Comparison of ENCODE assay signal across 9 mouse cellular contexts in genomic region chr5:112344092-112344960, GRCm38 (mm10). TPM values are rescaled to one million over a fixed set of nuclear protein-coding genes. Genes with fewer than 3 reads are reported as not detected.
DNase-seq lines count a peak whose midpoint lies in the region; ATAC-seq and TF ChIP-seq lines count a peak whose summit lies in the region.
"Had no signal": no experiment of that assay in that cellular context is flagged by ENCODE, and none has a peak within 500 bp of the region (broad histone marks: within the 10 kb centered on the region; RNA-seq: fewer than 3 reads in every experiment).

No protein-coding gene starts in this region.

- no peaks in the 10 kb centered on the region for H3K9me3 ChIP-seq in forebrain, embryonic 13.5 days (replicated peaks)
- H3K9me3 ChIP-seq in forebrain, embryonic 15.5 days, result no peaks in the 10 kb centered on the region
- H3K9me3 ChIP-seq in liver, embryonic 14.5 days (ENCODE audit: control insufficient read depth, low read length), result no peaks in the 10 kb centered on the region

- TF ChIP-seq CTCF in liver, embryonic 14.5 days (IDR thresholded peaks at IDR 0.05; ENCODE audit: low read depth), result no peak

- no peaks in the 10 kb centered on the region for H3K27me3 ChIP-seq in forebrain, embryonic 13.5 days
- H3K27me3 ChIP-seq in forebrain, embryonic 15.5 days, result no peaks in the 10 kb centered on the region
- no peaks in the 10 kb centered on the region for H3K27me3 ChIP-seq in liver, embryonic 14.5 days (ENCODE audit: control insufficient read depth, insufficient read depth, low read length)

- 0 out of 2 replicates have a peak overlapping the region, but pooled peaks have one; percentile 85 for H3K4me3 ChIP-seq in forebrain, embryonic 13.5 days
- H3K4me3 ChIP-seq in forebrain, embryonic 15.5 days, result no peak overlapping the region
- no peak overlapping the region for H3K4me3 ChIP-seq in liver, embryonic 14.5 days (ENCODE audit: insufficient read depth in 1 of 2, low read depth in 2 of 2, low read length in 2 of 2)

- no peak for ATAC-seq in forebrain, embryonic 13.5 days
- ATAC-seq in forebrain, embryonic 15.5 days (replicated peaks), result no peak
- no peak for ATAC-seq in liver, embryonic 14.5 days (ENCODE audit: insufficient read depth)

- no peak overlapping the region for H3K27ac ChIP-seq in forebrain, embryonic 13.5 days
- no peak overlapping the region for H3K27ac ChIP-seq in forebrain, embryonic 15.5 days (replicated peaks)
- H3K27ac ChIP-seq in liver, embryonic 14.5 days, result peak overlapping the region; percentile 12; the same call in 1 of the 2 replicates

- peak overlapping the region; percentile 84; the same call in 1 of the 2 replicates for H3K4me2 ChIP-seq in forebrain, embryonic 13.5 days
- H3K4me2 ChIP-seq in forebrain, embryonic 15.5 days (replicated peaks), result no peak overlapping the region
- peak overlapping the region; percentile 87 for H3K4me2 ChIP-seq in liver, embryonic 14.5 days (ENCODE audit: low read depth)

- H3K9ac ChIP-seq in forebrain, embryonic 13.5 days, result no peak overlapping the region
- H3K9ac ChIP-seq in forebrain, embryonic 15.5 days (replicated peaks), result no peak overlapping the region; the same call in 1 of the 2 replicates
- no peak overlapping the region for H3K9ac ChIP-seq in liver, embryonic 14.5 days (replicated peaks)

- peak; percentile 80 for DNase-seq in A20 (ENCODE audit: low read depth, low spot score)
- peak; percentile 62 for DNase-seq in kidney, adult 9 months
- no peak for DNase-seq in liver, embryonic 14.5 days (ENCODE audit: low read depth in 3 of 3, low spot score in 3 of 3)
- DNase-seq in cerebellum, adult 11 months, result no peak
- no peak for DNase-seq in adrenal gland, adult 8-10 months
- no peak for DNase-seq in urinary bladder, adult 18-20 months (ENCODE audit: low spot score in 2 of 2)

- TF ChIP-seq EP300 in liver, embryonic 14.5 days (IDR thresholded peaks at IDR 0.05; ENCODE audit: low read depth), result no peak

- peaks cover 43% of the 10 kb centered on the region for H3K4me1 ChIP-seq in forebrain, embryonic 13.5 days
- H3K4me1 ChIP-seq in forebrain, embryonic 15.5 days, result peaks cover 33% of the 10 kb centered on the region
- H3K4me1 ChIP-seq in liver, embryonic 14.5 days (replicated peaks; ENCODE audit: control insufficient read depth in 2 of 2, insufficient read depth in 2 of 2, low read length in 1 of 2), result peaks cover 5 to 28% of the 10 kb centered on the region in 2 experiments

- H3K36me3 ChIP-seq in forebrain, embryonic 13.5 days (ENCODE audit: poor library complexity, severe bottlenecking), result peaks cover 41% of the 10 kb centered on the region
- H3K36me3 ChIP-seq in forebrain, embryonic 15.5 days, result peaks cover 22% of the 10 kb centered on the region
- no peaks in the 10 kb centered on the region for H3K36me3 ChIP-seq in liver, embryonic 14.5 days (replicated peaks; ENCODE audit: control insufficient read depth, insufficient read depth, low read depth)

- WGBS in forebrain, embryonic 13.5 days, result 76% methylated on average over 6 of the region's 6 CpGs
- 74% methylated on average over 6 of the region's 6 CpGs for WGBS in forebrain, embryonic 15.5 days
- WGBS in liver, embryonic 14.5 days (ENCODE audit: insufficient replicate concordance), result 71% methylated on average over 6 of the region's 6 CpGs

RNA-seq across cellular contexts. Expression of gene Hps4, which starts 1.4 kb away (rescaled TPM):
- polyA plus RNA-seq in forebrain, embryonic 13.5 days (2015; fragmentation: Nextera tagmentation; extraction: Ambion mirVana), result 28.9 and 33.0 TPM in 2 replicates
- 33.4 and 33.8 TPM in 2 replicates for polyA plus RNA-seq in forebrain, embryonic 15.5 days (2015; fragmentation: Nextera tagmentation; extraction: Ambion mirVana)
- 10.1 and 10.6 TPM in 2 replicates for polyA plus RNA-seq in liver, embryonic 14.5 days (2012; rRNA removed)
- polyA plus RNA-seq in liver, embryonic 14.5 days (2014; fragmentation: Nextera tagmentation; extraction: Ambion mirVana), result 7.5 and 9.0 TPM in 2 replicates
- 10 to 100 TPM; 27.7 to 43.6 (median 31.3) TPM for total RNA-seq in adrenal gland, adult 8-10 months (2022)

RNA-seq across cellular contexts. Expression of gene Srrd, which starts 1.5 kb away (rescaled TPM):
- 47.3 and 57.6 TPM in 2 replicates for polyA plus RNA-seq in forebrain, embryonic 13.5 days (2015; fragmentation: Nextera tagmentation; extraction: Ambion mirVana)
- 54.0 and 57.5 TPM in 2 replicates for polyA plus RNA-seq in forebrain, embryonic 15.5 days (2015; fragmentation: Nextera tagmentation; extraction: Ambion mirVana)
- 15.7 and 16.0 TPM in 2 replicates for polyA plus RNA-seq in liver, embryonic 14.5 days (2012; rRNA removed)
- polyA plus RNA-seq in liver, embryonic 14.5 days (2014; fragmentation: Nextera tagmentation; extraction: Ambion mirVana), result 13.3 and 15.3 TPM in 2 replicates
- 10 to 100 TPM; 26.0 to 51.5 (median 29.9) TPM for total RNA-seq in adrenal gland, adult 8-10 months (2022)

RNA-seq across cellular contexts. Expression of gene Gm6583, which starts 11.5 kb away (rescaled TPM):
- 0.18 and 0.23 TPM in 2 replicates for polyA plus RNA-seq in forebrain, embryonic 13.5 days (2015; fragmentation: Nextera tagmentation; extraction: Ambion mirVana)
- 0.08 and 0.27 TPM in 2 replicates for polyA plus RNA-seq in forebrain, embryonic 15.5 days (2015; fragmentation: Nextera tagmentation; extraction: Ambion mirVana)
- 0.03 and 0.09 TPM in 2 replicates for polyA plus RNA-seq in liver, embryonic 14.5 days (2012; rRNA removed)
- polyA plus RNA-seq in liver, embryonic 14.5 days (2014; fragmentation: Nextera tagmentation; extraction: Ambion mirVana), result 0.08 TPM in 1 of 2 replicates, not detected in the other
- total RNA-seq in adrenal gland, adult 8-10 months (2022), result under 1 TPM in 2 of 4 experiments, not detected in 2; 0.17 TPM
- polyA plus RNA-seq: large intestine, adult 2 months had no signal

RNA-seq across cellular contexts. Expression of gene Tfip11, which starts 18.2 kb away (rescaled TPM):
- 29.9 and 35.7 TPM in 2 replicates for polyA plus RNA-seq in forebrain, embryonic 13.5 days (2015; fragmentation: Nextera tagmentation; extraction: Ambion mirVana)
- 33.9 and 34.4 TPM in 2 replicates for polyA plus RNA-seq in forebrain, embryonic 15.5 days (2015; fragmentation: Nextera tagmentation; extraction: Ambion mirVana)
- polyA plus RNA-seq in liver, embryonic 14.5 days (2012; rRNA removed), result 10.7 and 11.6 TPM in 2 replicates
- polyA plus RNA-seq in liver, embryonic 14.5 days (2014; fragmentation: Nextera tagmentation; extraction: Ambion mirVana), result 8.0 and 9.2 TPM in 2 replicates
- total RNA-seq in adrenal gland, adult 8-10 months (2022), result 10 to 100 TPM; 36.2 to 44.0 (median 38.9) TPM

RNA-seq across cellular contexts. Expression of gene Asphd2, which starts 50.3 kb away (rescaled TPM):
- 21.4 and 23.8 TPM in 2 replicates for polyA plus RNA-seq in forebrain, embryonic 13.5 days (2015; fragmentation: Nextera tagmentation; extraction: Ambion mirVana)
- polyA plus RNA-seq in forebrain, embryonic 15.5 days (2015; fragmentation: Nextera tagmentation; extraction: Ambion mirVana), result 81.7 and 91.9 TPM in 2 replicates
- 0.10 and 0.26 TPM in 2 replicates for polyA plus RNA-seq in liver, embryonic 14.5 days (2012; rRNA removed)
- 0.20 TPM in 1 of 2 replicates, not detected in the other for polyA plus RNA-seq in liver, embryonic 14.5 days (2014; fragmentation: Nextera tagmentation; extraction: Ambion mirVana)
- 1 to 10 TPM; 2.2 to 6.9 (median 3.5) TPM for total RNA-seq in adrenal gland, adult 8-10 months (2022)

Comparison
In these comparisons a context has a peak if more than half of its experiments do, and no peak if none do; other contexts are left out.
1. DNase-seq: peak in A20 (single experiment) and kidney, adult 9 months (single experiment); none in liver, embryonic 14.5 days (0 of 3), cerebellum, adult 11 months (single experiment), adrenal gland, adult 8-10 months (single experiment) and urinary bladder, adult 18-20 months (0 of 2).